Mouse (Mus musculus) intestine, embryonic 16.5 days (tissue): ENCODE results near the gene Retnlb. TPM values are rescaled to one million over a fixed set of nuclear protein-coding genes. Genes with fewer than 3 reads are reported as not detected.
"Not testable (repeated sequence)": the region's sequence is repeated elsewhere in the genome, so short reads cannot be mapped to it uniquely, and the experiment has no call there.

Source experiments
- ATAC-seq: fragments of 200-750 bp; cut with Nextera tagmentation; 2 replicates; pipeline ENCODE4 v1.8.0; 2017; ENCODE audit warnings: moderate TSS enrichment, moderate library complexity
- H3K27ac ChIP-seq: fragments of 300-500 bp; sonication (generic); 2 replicates; pipeline ENCODE4 v1.5.1; 2014; ENCODE audit warnings: mild to moderate bottlenecking, low read length
- H3K27me3 ChIP-seq: fragments of 300-500 bp; sonication (generic); replicated peaks from 2 replicates; pipeline ENCODE4 v1.6.1; 2014; ENCODE audit warnings: low read length, control low read depth, mixed read lengths; ENCODE audit not compliant: control insufficient read depth, insufficient read depth
- H3K36me3 ChIP-seq: fragments of 300-500 bp; sonication (generic); 2 replicates; pipeline ENCODE4 v1.6.1; 2014; ENCODE audit warnings: low read length, control low read depth; ENCODE audit not compliant: control insufficient read depth, insufficient read depth
- H3K4me1 ChIP-seq: fragments of 300-500 bp; sonication (generic); 2 replicates; pipeline ENCODE4 v1.6.1; 2014; ENCODE audit warnings: low read length, control low read depth, mixed read lengths; ENCODE audit not compliant: control insufficient read depth, insufficient read depth
- H3K4me2 ChIP-seq: fragments of 300-500 bp; sonication (generic); 2 replicates; pipeline ENCODE4 v1.6.1; 2014; ENCODE audit warnings: low read depth, low read length, control low read depth
- H3K4me3 ChIP-seq: fragments of 300-500 bp; sonication (generic); 2 replicates; pipeline ENCODE4 v1.5.1; 2014; ENCODE audit warnings: mild to moderate bottlenecking, low read length
- H3K9ac ChIP-seq: fragments of 300-500 bp; sonication (generic); 2 replicates; pipeline ENCODE4 v1.6.1; 2014; ENCODE audit warnings: low read depth, low read length
- H3K9me3 ChIP-seq: fragments of 300-500 bp; sonication (generic); 2 replicates; pipeline ENCODE4 v1.6.1; 2016; ENCODE audit warnings: low read length, control low read depth; ENCODE audit not compliant: control insufficient read depth
- whole genome bisulfite sequencing: fragments of 180-500 bp; shearing (Covaris S2); extraction: QIAGEN DNeasy Blood & Tissue Kit; methylation state at CpG from one replicate; pipeline ENCODE4 v1.1.7; 2014; 5-methylcytosine and 5-hydroxymethylcytosine counted together
- polyA plus RNA-seq: library from polyadenylated mRNA; unstranded; fragments of >200 nt; fragmentation: Nextera tagmentation; extraction: Ambion mirVana; gene quantifications from 2 replicates; pipeline ENCODE4 v1.2.1, GENCODE M21; 2015

Retnlb gene
- polyA plus RNA-seq, 1 experiment from 2014 or later = not detected

- Histone ChIP-seq H3K36me3 (no peaks in the 10 kb centered on the region), H3K4me1 (no peaks in the 10 kb centered on the region), H3K4me2 (no peak overlapping the region), H3K4me3 (no peak overlapping the region), H3K9ac (no peak overlapping the region), H3K9me3 (no peaks in the 10 kb centered on the region), H3K27ac (no peak overlapping the region), H3K27me3 (no peaks in the 10 kb centered on the region)
- ATAC-seq = no peak
- 89% methylated on average over 4 of the region's 4 CpGs for WGBS
Observed at GRCm38 (mm10) chr16:48843671-48844386, 27.2 kb downstream of the Retnlb start.

DNA sequence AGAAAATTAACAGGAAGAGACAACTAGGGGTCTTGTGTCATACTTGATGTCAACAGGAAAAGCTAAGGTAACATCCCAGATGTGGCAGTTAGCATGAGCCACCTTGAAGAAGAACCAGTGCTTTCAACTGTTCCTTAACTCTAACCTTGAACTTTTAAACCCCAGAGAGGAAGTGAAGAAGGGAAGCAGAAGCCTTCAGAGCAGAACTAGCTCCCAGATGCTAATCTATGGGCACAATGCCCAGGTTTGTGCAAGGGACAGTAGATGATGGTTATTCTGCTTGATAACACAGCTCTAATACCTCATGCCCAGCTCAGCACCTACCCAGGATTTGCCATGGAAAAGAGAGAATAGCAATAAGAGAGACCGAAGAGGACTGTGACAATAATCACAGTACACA, 48.3 kb downstream of the Retnlb start:
- H3K4me3 ChIP-seq, H3K27ac ChIP-seq, H3K4me1 ChIP-seq, H3K4me2 ChIP-seq, H3K27me3 ChIP-seq, H3K36me3 ChIP-seq, H3K9me3 ChIP-seq, H3K9ac ChIP-seq, ATAC-seq: not testable (repeated sequence)
- 89% methylated on average over 1 of the region's 1 CpGs for WGBS

GRCm38 (mm10) chr16:48867690-48868089, 51.0 kb downstream of the Retnlb start:
- Histone ChIP-seq H3K27ac (no peak overlapping the region), H3K27me3 (no peaks in the 10 kb centered on the region), H3K4me3 (no peak overlapping the region), H3K36me3 (no peaks in the 10 kb centered on the region), H3K9ac (no peak overlapping the region), H3K4me1 (no peaks in the 10 kb centered on the region), H3K4me2 (no peak overlapping the region), H3K9me3 (no peaks in the 10 kb centered on the region)
- ATAC-seq = no peak
- 67% methylated on average over 2 of the region's 2 CpGs for WGBS

Other genes starting within 250 kb of the Retnlb start
- gene Trat1, start 44.8 kb upstream of the Retnlb start, polyA plus RNA-seq = 0.02 and 0.06 TPM in 2 replicates
- not detected in 2 replicates for gene Retnla, start 25.7 kb downstream of the Retnlb start, polyA plus RNA-seq
- 1.8 and 2.2 TPM in 2 replicates for gene Retnlg, start 55.8 kb downstream of the Retnlb start, polyA plus RNA-seq
- gene Dzip3, start 177.3 kb downstream of the Retnlb start, polyA plus RNA-seq = 13.2 TPM in 2 replicates
- gene Cip2a, start 177.3 kb downstream of the Retnlb start, polyA plus RNA-seq = 18.1 and 18.3 TPM in 2 replicates
- gene Myh15, start 240.6 kb downstream of the Retnlb start, polyA plus RNA-seq = not detected in 2 replicates